8 mouse cellular contexts compared by ENCODE assay signal in genomic region chr15:77905275-77905970, GRCm38 (mm10). TPM values are rescaled to one million over a fixed set of nuclear protein-coding genes. Genes with fewer than 3 reads are reported as not detected.
DNase-seq lines count a peak whose midpoint lies in the region; ATAC-seq and TF ChIP-seq lines count a peak whose summit lies in the region.

No protein-coding gene starts in this region.

- H3K4me3 ChIP-seq in forebrain, embryonic 11.5 days (ENCODE audit: low read depth, low read length): peak overlapping the region; percentile 22; the same call in 1 of the 2 replicates
- peak overlapping the region; percentile 33 for H3K4me3 ChIP-seq in stomach, embryonic 15.5 days (replicated peaks)

- in situ Hi-C loops in Patski (cut with MboI; ENCODE audit: low pct_unique_long_range_greater_than_20kb): no loop called here

- 4% methylated on average over 26 of the region's 26 CpGs for WGBS in forebrain, embryonic 11.5 days
- WGBS in stomach, embryonic 15.5 days: 7% methylated on average over 26 of the region's 26 CpGs

- DNase-seq in 3134 (ENCODE audit: extremely low read depth, insufficient read length, low spot score) (peak; percentile 63), Patski (ENCODE audit: low read depth, low spot score) (no peak)
- peak; percentile 80 for DNase-seq in forebrain, embryonic 11.5 days (ENCODE audit: low spot score)
- DNase-seq in heart, postnatal 14 days: peak; percentile 76 to 77
- peak; percentile 83 to 86 for DNase-seq in kidney, postnatal 36 days
- DNase-seq in mesoderm, embryonic 11.5 days (ENCODE audit: low read depth, low spot score): peak; percentile 79
- no peak for DNase-seq in right cerebral cortex, adult 2 months (ENCODE audit: low spot score in 2 of 2)

- POLR2A ChIA-PET in Patski (lab: Charles Lee): interaction anchor here (1.0 to 2.0 kb wide), 4 partner anchors 15 to 64 kb away, joined by 3 to 10 read pairs (median 4); partner anchors contain the start of gene Myh9

- no peaks in the 10 kb centered on the region for H3K27me3 ChIP-seq in Patski
- no peaks in the 10 kb centered on the region for H3K27me3 ChIP-seq in forebrain, embryonic 11.5 days (ENCODE audit: control insufficient read depth, insufficient read depth, low read length)
- H3K27me3 ChIP-seq in stomach, embryonic 15.5 days (replicated peaks): no peaks in the 10 kb centered on the region

- TF ChIP-seq CTCF in Patski (IDR thresholded peaks at IDR 0.05): no peak

- peak overlapping the region; percentile 44 for H3K9ac ChIP-seq in forebrain, embryonic 11.5 days (ENCODE audit: low read length)
- H3K9ac ChIP-seq in stomach, embryonic 15.5 days: peak overlapping the region; percentile 9; the same call in 1 of the 2 replicates

- peak overlapping the region; percentile 67 for H3K4me2 ChIP-seq in forebrain, embryonic 11.5 days (ENCODE audit: low read depth, low read length, severe bottlenecking)
- peak overlapping the region; percentile 62 for H3K4me2 ChIP-seq in stomach, embryonic 15.5 days

- 0 out of 2 replicates have a peak, but pooled peaks cover 5% of the 10 kb centered on the region for H3K4me1 ChIP-seq in forebrain, embryonic 11.5 days (replicated peaks; ENCODE audit: control insufficient read depth, insufficient read depth, low read length)
- H3K4me1 ChIP-seq in stomach, embryonic 15.5 days: peaks cover 32% of the 10 kb centered on the region

- no peaks in the 10 kb centered on the region for H3K36me3 ChIP-seq in forebrain, embryonic 11.5 days (ENCODE audit: control insufficient read depth, insufficient read depth, low read length)
- H3K36me3 ChIP-seq in stomach, embryonic 15.5 days: no peaks in the 10 kb centered on the region

- H3K27ac ChIP-seq in forebrain, embryonic 11.5 days (ENCODE audit: low read depth, low read length): no peak overlapping the region
- peak overlapping the region; percentile 90 for H3K27ac ChIP-seq in stomach, embryonic 15.5 days

- intact Hi-C loops in heart, postnatal 14 days (cut with DNase I): loop anchor here (5.0 kb wide), 1 partner anchor 63 kb away; the partner anchor contains the start of gene Myh9

- ATAC-seq in Patski: peak; percentile 74
- ATAC-seq in forebrain, embryonic 11.5 days (replicated peaks; ENCODE audit: low FRiP score): no peak; the same call in 1 of the 2 replicates
- peak; percentile 78 for ATAC-seq in stomach, embryonic 15.5 days (ENCODE audit: insufficient read depth, low FRiP score, low read depth)

- CTCF ChIA-PET in Patski (lab: Charles Lee): interaction anchor here (1.0 to 1.9 kb wide), 3 partner anchors 12 to 33 kb away, joined by 3 to 4 read pairs (median 4); no protein-coding TSS in a partner anchor

- H3K9me3 ChIP-seq in forebrain, embryonic 11.5 days (ENCODE audit: control insufficient read depth, low read length): no peaks in the 10 kb centered on the region
- H3K9me3 ChIP-seq in stomach, embryonic 15.5 days: no peaks in the 10 kb centered on the region

RNA-seq across cellular contexts. Expression of gene Txn2, which starts 23.4 kb away (rescaled TPM):
- polyA plus RNA-seq in Patski (2021): 181 TPM
- polyA plus RNA-seq in forebrain, embryonic 11.5 days (2014; fragmentation: Nextera tagmentation; extraction: Ambion mirVana): 232 and 267 TPM in 2 replicates
- 100 to 1,000 TPM; 234 to 248 TPM for total RNA-seq in heart, postnatal 14 days (2021)
- 259 and 260 TPM in 2 replicates for polyA plus RNA-seq in stomach, embryonic 15.5 days (2015; fragmentation: Nextera tagmentation; extraction: Ambion mirVana)

RNA-seq across cellular contexts. Expression of gene Foxred2, which starts 51.1 kb away (rescaled TPM):
- polyA plus RNA-seq in Patski (2021): 16.1 TPM
- polyA plus RNA-seq in forebrain, embryonic 11.5 days (2014; fragmentation: Nextera tagmentation; extraction: Ambion mirVana): 9.1 TPM in 2 replicates
- under 1 TPM; 0.41 to 0.59 TPM for total RNA-seq in heart, postnatal 14 days (2021)
- polyA plus RNA-seq in stomach, embryonic 15.5 days (2015; fragmentation: Nextera tagmentation; extraction: Ambion mirVana): 3.1 and 3.7 TPM in 2 replicates

Comparison
In these comparisons a context has a peak if more than half of its experiments do, and no peak if none do; other contexts are left out.
1. DNase-seq: peak in 3134 (single experiment), forebrain, embryonic 11.5 days (single experiment), heart, postnatal 14 days (2 of 2), kidney, postnatal 36 days (2 of 2) and mesoderm, embryonic 11.5 days (single experiment); none in Patski (single experiment) and right cerebral cortex, adult 2 months (0 of 2).